11 mouse cellular contexts compared by ENCODE assay signal in the genomic region with DNA sequence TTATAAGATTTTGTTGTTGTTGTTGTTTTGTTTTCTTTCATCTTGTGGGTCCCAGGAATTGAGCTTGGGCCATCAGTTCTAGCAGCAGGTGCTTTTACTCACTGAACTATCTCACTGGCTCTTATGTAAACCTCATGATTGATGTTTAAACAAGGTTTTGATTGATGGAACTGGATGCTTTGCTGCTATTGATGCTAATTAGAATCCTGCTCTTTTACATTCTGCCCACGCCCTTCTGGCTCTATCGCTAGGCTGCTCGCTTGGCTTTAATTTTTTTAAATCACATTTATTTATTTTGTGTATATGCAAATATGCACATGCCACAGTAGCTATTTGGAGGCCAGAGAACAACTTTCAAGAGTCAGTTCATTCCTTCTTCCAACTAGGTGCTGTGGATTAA. TPM values are rescaled to one million over a fixed set of nuclear protein-coding genes. Genes with fewer than 3 reads are reported as not detected.
"Had no signal": no experiment of that assay in that cellular context is flagged by ENCODE, and none has a peak within 500 bp of the region (broad histone marks: within the 10 kb centered on the region; RNA-seq: fewer than 3 reads in every experiment).

No protein-coding gene starts in this region.

- DNase-seq: kidney, adult 18-20 months; kidney, postnatal 10 days; kidney, postnatal 4 days; left cerebral cortex, postnatal 4 days; lung, adult 18-20 months; thymus, adult 2 months; thymus, postnatal 25 days had no signal

RNA-seq across cellular contexts. Expression of a gene that starts 20.2 kb away (rescaled TPM):
- total RNA-seq: liver, adult 2 months; megakaryocyte-erythroid progenitor cell, adult 5-6 weeks had no signal
- polyA plus RNA-seq: liver, adult 2 months; small intestine, adult 2 months; thymus, adult 2 months; urinary bladder, adult 2 months had no signal

RNA-seq across cellular contexts. Expression of a gene that starts 39.8 kb away (rescaled TPM):
- total RNA-seq: liver, adult 2 months; megakaryocyte-erythroid progenitor cell, adult 5-6 weeks had no signal
- polyA plus RNA-seq: liver, adult 2 months; small intestine, adult 2 months; thymus, adult 2 months had no signal
